Mouse (Mus musculus) thymus, postnatal 4 days (tissue): ENCODE measurements around the gene Hist1h2ab.
"Not testable (repeated sequence)": the region's sequence is repeated elsewhere in the genome, so short reads cannot be mapped to it uniquely, and the experiment has no call there.

Experiments
- DNase-seq: peaks from one replicate; pipeline ENCODE4 v3.0.0; 2021

The Hist1h2ab gene

GRCm38 (mm10) chr13:23755000-23755399 lies 4.1 kb downstream of the Hist1h2ab start:
- no peak for DNase-seq

- peak; percentile 89 for DNase-seq
Measured at GRCm38 (mm10) chr13:23756790-23757189, 5.9 kb downstream of the Hist1h2ab start, which contains the start of gene Hist1h4b. Gene Hist1h4b (plus strand): TSS chr13:23757013.

- DNase-seq: peak; percentile 46
Measured at GRCm38 (mm10) chr13:23757211-23757773, 6.4 kb downstream of the Hist1h2ab start.

- no peak for DNase-seq
Measured at GRCm38 (mm10) chr13:23757921-23758320, 7.0 kb downstream of the Hist1h2ab start.

- no peak for DNase-seq
Measured at GRCm38 (mm10) chr13:23759251-23759771, 8.4 kb downstream of the Hist1h2ab start.

- no peak for DNase-seq
Measured at GRCm38 (mm10) chr13:23759916-23760239, 9.0 kb downstream of the Hist1h2ab start.

- DNase-seq: peak; percentile 65
Measured at GRCm38 (mm10) chr13:23760240-23760971, 9.5 kb downstream of the Hist1h2ab start.

GRCm38 (mm10) chr13:23760972-23761864 lies 10.3 kb downstream of the Hist1h2ab start, which contains the start of gene Hist1h4a:
Gene Hist1h4a (minus strand): TSS chr13:23761230.
- DNase-seq: peak; percentile 99

GRCm38 (mm10) chr13:23761871-23762821 lies 11.2 kb downstream of the Hist1h2ab start, which contains the start of gene Hist1h3a:
Gene Hist1h3a (minus strand): TSS chr13:23762386.
- peak; percentile 72 for DNase-seq

- no peak for DNase-seq
Measured at GRCm38 (mm10) chr13:23763242-23763585, 12.3 kb downstream of the Hist1h2ab start.

- peak; percentile 92 for DNase-seq
Measured at GRCm38 (mm10) chr13:23763586-23764323, 12.8 kb downstream of the Hist1h2ab start, which contains the start of gene Hist1h1a. Gene Hist1h1a (plus strand): TSS chr13:23763666.

- DNase-seq: peak; percentile 21
Measured at GRCm38 (mm10) chr13:23764324-23765171, 13.6 kb downstream of the Hist1h2ab start.

GRCm38 (mm10) chr13:23765172-23765513 lies 14.2 kb downstream of the Hist1h2ab start:
- DNase-seq: no peak

GRCm38 (mm10) chr13:23766772-23767171 lies 15.8 kb downstream of the Hist1h2ab start:
- no peak for DNase-seq

- DNase-seq: no peak
Measured at GRCm38 (mm10) chr13:23768834-23769397, 18.0 kb downstream of the Hist1h2ab start.

GRCm38 (mm10) chr13:23769613-23770012 lies 18.7 kb downstream of the Hist1h2ab start, which contains the start of gene Trim38:
Gene Trim38 (plus strand): TSS chr13:23769913.
- not testable (repeated sequence) for DNase-seq

- DNase-seq: peak; percentile 25
Measured at GRCm38 (mm10) chr13:23772561-23773313, 21.8 kb downstream of the Hist1h2ab start.

- DNase-seq: no peak
Measured at GRCm38 (mm10) chr13:23778339-23778738, 27.4 kb downstream of the Hist1h2ab start.

GRCm38 (mm10) chr13:23779025-23779424 lies 28.1 kb downstream of the Hist1h2ab start:
- DNase-seq: no peak
